Mouse (Mus musculus) thymus, adult 2 months (tissue): Measurements from ENCODE around the gene Syne4. TPM values are rescaled to one million over a fixed set of nuclear protein-coding genes. Genes with fewer than 3 reads are reported as not detected.

ENCODE experiments used
- DNase-seq: peaks from one replicate; pipeline ENCODE4 v3.0.0; 2021
- H3K27ac ChIP-seq: fragments of 200-500 bp; 2 replicates; pipeline ENCODE4 v1.5.1; 2012; ENCODE audit warnings: low read length, control low read depth; ENCODE audit not compliant: control insufficient read depth, insufficient read depth
- H3K27me3 ChIP-seq: fragments of 200-500 bp; 2 replicates; pipeline ENCODE4 v1.6.1; 2012; ENCODE audit warnings: mild to moderate bottlenecking, low read length, moderate library complexity, mixed read lengths; ENCODE audit not compliant: control insufficient read depth, insufficient read depth
- H3K36me3 ChIP-seq: fragments of 200-500 bp; 2 replicates; pipeline ENCODE4 v1.6.1; 2012; ENCODE audit warnings: mild to moderate bottlenecking, low read length, moderate library complexity; ENCODE audit not compliant: control insufficient read depth, insufficient read depth
- H3K4me1 ChIP-seq: fragments of 200-500 bp; replicated peaks from 2 replicates; pipeline ENCODE4 v1.6.1; 2012; ENCODE audit warnings: low read length; ENCODE audit not compliant: control insufficient read depth, insufficient read depth
- H3K4me3 ChIP-seq: fragments of 200-500 bp; 2 replicates; pipeline ENCODE4 v1.5.1; 2012; ENCODE audit warnings: mild to moderate bottlenecking, low read length, control low read depth, moderate library complexity; ENCODE audit not compliant: control insufficient read depth, insufficient read depth
- CTCF ChIP-seq: fragments of 200-500 bp; IDR thresholded peaks from 2 replicates; pipeline ENCODE4 v1.5.1; 2012; ENCODE audit warnings: mild to moderate bottlenecking, control low read depth, low read length, moderate library complexity, borderline replicate concordance; ENCODE audit not compliant: control insufficient read depth, poor library complexity, insufficient read depth; ENCODE audit errors: extremely low read depth
- POLR2A ChIP-seq: fragments of 200-500 bp; IDR thresholded peaks from 2 replicates; pipeline ENCODE4 v1.6.1; 2012; ENCODE audit warnings: mild to moderate bottlenecking, low read length, control low read depth, moderate library complexity; ENCODE audit not compliant: control insufficient read depth, poor library complexity, insufficient read depth; ENCODE audit errors: extremely low read depth
- WGBS: fragments of 180-500 bp; shearing (Covaris S2); methylation state at CpG from one replicate; pipeline ENCODE4 v1.1.7; 2018; 5-methylcytosine and 5-hydroxymethylcytosine counted together
- polyA plus RNA-seq: library from polyadenylated mRNA; depleted of rRNA; stranded (reverse); fragments of >200 nt; gene quantifications from 2 replicates; pipeline ENCODE4 v1.2.3, GENCODE M21; 2012

Gene Syne4
- polyA plus RNA-seq, 1 experiment = 16.8 TPM

DNA sequence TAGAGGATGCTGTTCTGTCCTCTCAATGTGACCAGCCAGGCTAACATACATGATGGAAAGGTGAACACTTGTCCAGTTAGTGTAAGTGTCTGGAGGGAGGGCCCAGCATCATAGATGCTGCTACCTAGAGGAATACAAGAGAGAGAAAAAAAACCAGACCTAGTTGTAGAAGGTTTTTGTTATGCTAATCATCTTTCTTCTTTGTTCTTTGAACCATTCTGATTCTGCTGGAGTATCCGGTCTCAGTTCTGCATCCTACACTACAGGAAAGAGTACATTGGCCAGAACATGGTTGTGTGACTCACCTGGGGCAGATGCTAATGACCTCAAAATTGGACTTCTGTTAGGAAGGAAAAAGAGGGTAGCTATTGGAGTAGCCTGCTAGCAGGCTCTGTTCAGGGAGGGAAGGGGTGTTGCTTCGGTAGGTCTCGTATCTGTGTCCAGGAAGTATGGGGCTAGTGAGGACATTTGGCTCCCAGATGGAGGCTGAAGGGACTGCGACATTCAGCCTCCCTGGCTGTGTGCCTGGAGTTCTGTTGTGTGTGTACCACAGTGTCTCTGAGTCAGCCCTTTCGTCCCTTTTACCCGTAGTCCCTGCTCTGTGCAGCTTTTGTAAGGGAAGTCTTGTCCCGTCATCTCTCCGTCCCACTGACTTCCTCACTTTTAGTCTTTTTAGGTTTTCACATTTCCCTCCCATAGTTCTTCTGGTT lies 27.8 kb upstream of the Syne4 start:
- TF ChIP-seq CTCF = no peak
- no peak for TF ChIP-seq POLR2A
- H3K27ac ChIP-seq = no peak overlapping the region
- peaks cover 6% of the 10 kb centered on the region for H3K4me1 ChIP-seq
- DNase-seq = no peak
- WGBS = 70% methylated on average over 8 of the region's 8 CpGs
- no peaks in the 10 kb centered on the region for H3K27me3 ChIP-seq
- no peak overlapping the region for H3K4me3 ChIP-seq
- no peaks in the 10 kb centered on the region for H3K36me3 ChIP-seq

GRCm38 (mm10) chr7:30288046-30288445 lies 26.6 kb upstream of the Syne4 start:
- 79% methylated on average over 6 of the region's 6 CpGs for WGBS
- H3K36me3 ChIP-seq = no peaks in the 10 kb centered on the region
- H3K27me3 ChIP-seq = no peaks in the 10 kb centered on the region
- TF ChIP-seq CTCF (no peak), POLR2A (no peak)
- H3K4me3 ChIP-seq = no peak overlapping the region
- no peak overlapping the region for H3K27ac ChIP-seq
- H3K4me1 ChIP-seq = peaks cover 7% of the 10 kb centered on the region
- DNase-seq = no peak

DNA sequence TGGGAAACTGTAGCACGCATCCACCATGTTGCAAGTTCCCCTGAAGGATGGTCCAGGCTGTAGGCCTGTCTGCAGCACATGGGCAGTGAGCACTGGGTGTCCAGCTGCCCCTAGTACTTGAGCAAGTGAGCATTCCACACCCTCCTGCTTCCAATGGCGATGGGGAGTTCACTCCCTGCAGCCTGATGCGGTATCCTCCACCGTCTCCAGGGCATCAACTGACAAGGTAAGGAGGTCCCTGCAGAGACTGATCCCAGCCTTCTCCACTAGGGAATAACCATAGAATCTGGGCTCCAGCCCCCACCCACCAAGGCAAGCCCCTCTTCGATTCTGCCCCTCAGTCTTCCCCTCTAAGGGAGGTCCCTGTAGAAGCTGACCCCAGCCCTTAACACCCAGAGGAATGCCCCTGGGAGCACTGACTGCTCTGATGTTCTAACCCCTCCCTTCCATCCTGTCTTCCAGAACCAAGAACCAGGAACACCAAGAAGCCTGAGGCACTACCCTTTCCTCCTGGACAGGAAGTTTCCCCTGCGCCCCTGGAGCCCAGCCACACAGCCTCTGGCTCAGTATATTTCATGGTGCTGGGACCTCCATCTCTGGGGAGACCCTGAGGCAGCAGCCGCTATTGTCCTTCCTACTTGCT lies 25.4 kb upstream of the Syne4 start:
- H3K4me3 ChIP-seq = no peak overlapping the region
- H3K36me3 ChIP-seq = no peaks in the 10 kb centered on the region
- WGBS = 92% methylated on average over 7 of the region's 7 CpGs
- peaks cover 7% of the 10 kb centered on the region for H3K4me1 ChIP-seq
- no peak overlapping the region for H3K27ac ChIP-seq
- H3K27me3 ChIP-seq = no peaks in the 10 kb centered on the region
- no peak for DNase-seq
- TF ChIP-seq POLR2A (no peak), CTCF (no peak)

DNA sequence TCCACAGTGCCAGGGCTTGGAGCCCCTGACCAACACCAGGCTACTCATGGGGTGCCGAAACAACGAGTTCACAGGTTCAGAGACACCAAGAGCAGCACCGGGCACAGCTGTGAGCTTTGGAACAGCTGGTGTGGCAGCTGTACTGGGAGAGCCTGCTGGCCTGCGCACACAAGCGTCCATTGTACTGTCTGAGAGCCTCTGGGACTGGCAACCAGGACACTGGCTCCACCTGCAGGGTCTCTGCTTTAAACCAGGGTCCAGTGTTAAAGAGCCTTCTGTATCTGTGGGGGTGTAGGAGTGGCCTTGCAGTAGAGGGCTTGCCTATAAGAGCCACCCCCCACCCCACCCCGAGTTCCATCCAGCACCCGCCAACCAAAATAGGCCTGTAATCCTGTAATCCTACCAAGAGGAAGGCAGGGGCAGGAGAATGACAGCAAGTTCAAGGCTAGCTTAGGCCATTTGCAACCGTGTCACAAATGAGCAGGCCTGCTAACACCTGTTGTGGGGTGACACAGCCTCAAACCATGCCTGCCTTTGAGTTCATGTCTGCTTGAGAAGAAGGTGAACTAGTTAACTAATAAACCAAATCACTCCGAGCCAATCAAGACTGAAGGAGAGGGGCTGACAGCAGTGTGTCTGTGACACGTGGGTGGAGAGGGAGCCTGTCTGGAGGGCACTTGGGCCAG lies 24.8 kb upstream of the Syne4 start:
- 88% methylated on average over 10 of the region's 10 CpGs for WGBS
- H3K27me3 ChIP-seq = no peaks in the 10 kb centered on the region
- no peak overlapping the region for H3K4me3 ChIP-seq
- H3K27ac ChIP-seq = no peak overlapping the region
- DNase-seq = no peak
- no peak for TF ChIP-seq POLR2A
- no peaks in the 10 kb centered on the region for H3K36me3 ChIP-seq
- H3K4me1 ChIP-seq = peaks cover 7% of the 10 kb centered on the region

- Histone ChIP-seq H3K27ac (no peak within 1 kb of the TSS), H3K4me1 (peaks cover 7% of the 10 kb centered on the region), H3K27me3 (no peaks in the 10 kb centered on the region), H3K4me3 (peak within 1 kb of the TSS; percentile 35), H3K36me3 (no peaks in the 10 kb centered on the region)
- WGBS = 20% methylated on average over 35 of the region's 35 CpGs
- no peak for TF ChIP-seq CTCF
- TF ChIP-seq POLR2A = no peak
- peak; percentile 34 for DNase-seq
Observed at GRCm38 (mm10) chr7:30291215-30292131, 23.1 kb upstream of the Syne4 start, which contains the start of gene Clip3. Gene Clip3 (plus strand): TSS chr7:30291728.

DNA sequence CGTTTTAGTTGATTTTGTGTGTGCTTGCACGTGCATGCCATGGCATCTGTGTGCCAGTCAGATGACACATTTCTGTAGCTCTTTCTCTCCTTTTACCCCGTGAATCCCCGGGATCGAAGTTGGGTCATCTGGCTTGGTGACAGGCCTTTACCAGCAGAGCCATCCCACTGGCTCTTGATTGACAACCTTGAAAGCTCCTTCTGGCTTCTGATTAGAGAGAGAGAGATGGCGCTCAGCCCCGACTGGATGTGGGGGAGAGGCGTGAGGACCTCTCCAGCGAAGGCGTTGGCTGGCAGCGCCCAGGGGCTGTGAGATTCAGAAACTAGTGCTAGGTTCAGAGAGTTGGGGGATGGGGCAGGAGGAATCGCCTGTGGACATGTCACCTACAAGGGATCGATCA lies 20.8 kb upstream of the Syne4 start:
- no peaks in the 10 kb centered on the region for H3K27me3 ChIP-seq
- no peak overlapping the region for H3K27ac ChIP-seq
- H3K4me1 ChIP-seq = peaks cover 7% of the 10 kb centered on the region
- DNase-seq = no peak
- TF ChIP-seq CTCF = no peak
- TF ChIP-seq POLR2A = no peak
- no peak overlapping the region for H3K4me3 ChIP-seq
- H3K36me3 ChIP-seq = no peaks in the 10 kb centered on the region
- WGBS = 91% methylated on average over 13 of the region's 13 CpGs
